Comparison of ENCODE assay signal across 25 mouse cellular contexts in genomic region chr5:127473706-127474105, GRCm38 (mm10).
DNase-seq lines count a peak whose midpoint lies in the region; ATAC-seq lines count a peak whose summit lies in the region.
"Had no signal": no experiment of that assay in that cellular context is flagged by ENCODE, and none has a peak within 500 bp of the region (broad histone marks: within the 10 kb centered on the region; RNA-seq: fewer than 3 reads in every experiment).

No protein-coding gene starts in this region.

- H3K4me3 ChIP-seq in midbrain, embryonic 14.5 days (replicated peaks; ENCODE audit: low read depth, low read length): no peak overlapping the region
- no peak overlapping the region for H3K4me3 ChIP-seq in midbrain, embryonic 13.5 days (replicated peaks)
- H3K4me3 ChIP-seq: forebrain, embryonic 13.5 days; heart, embryonic 10.5 days; hindbrain, embryonic 15.5 days; liver, embryonic 13.5 days; lung, embryonic 15.5 days; midbrain, embryonic 10.5 days had no signal

- no peaks in the 10 kb centered on the region for H3K9me3 ChIP-seq in midbrain, embryonic 14.5 days (ENCODE audit: control insufficient read depth, low read length)
- H3K9me3 ChIP-seq in midbrain, embryonic 13.5 days: no peaks in the 10 kb centered on the region
- H3K9me3 ChIP-seq: forebrain, embryonic 13.5 days; heart, embryonic 10.5 days; hindbrain, embryonic 15.5 days; liver, embryonic 13.5 days; lung, embryonic 15.5 days; midbrain, embryonic 10.5 days had no signal

- 37% methylated on average over 2 of the region's 2 CpGs for WGBS in midbrain, embryonic 14.5 days
- WGBS in midbrain, embryonic 13.5 days: 33% methylated on average over 2 of the region's 2 CpGs

- H3K9ac ChIP-seq in midbrain, embryonic 14.5 days (replicated peaks; ENCODE audit: low read length): no peak overlapping the region
- H3K9ac ChIP-seq in midbrain, embryonic 13.5 days (replicated peaks): no peak overlapping the region
- H3K9ac ChIP-seq: forebrain, embryonic 13.5 days; hindbrain, embryonic 15.5 days; liver, embryonic 13.5 days; lung, embryonic 15.5 days had no signal

- peaks cover 16% of the 10 kb centered on the region for H3K4me1 ChIP-seq in midbrain, embryonic 14.5 days (ENCODE audit: control insufficient read depth, insufficient read depth, low read length)
- peaks cover 19% of the 10 kb centered on the region for H3K4me1 ChIP-seq in midbrain, embryonic 13.5 days (replicated peaks)
- H3K4me1 ChIP-seq: liver, embryonic 13.5 days; lung, embryonic 15.5 days had no signal

- H3K27me3 ChIP-seq in midbrain, embryonic 14.5 days (ENCODE audit: control insufficient read depth, insufficient read depth, low read length): no peaks in the 10 kb centered on the region
- H3K27me3 ChIP-seq in midbrain, embryonic 13.5 days: peaks cover 13% of the 10 kb centered on the region; the same call in 1 of the 2 replicates
- H3K27me3 ChIP-seq: CH12.LX; forebrain, embryonic 13.5 days; hindbrain, embryonic 15.5 days; liver, embryonic 13.5 days; lung, embryonic 15.5 days; Patski had no signal

- no peak overlapping the region for H3K27ac ChIP-seq in midbrain, embryonic 14.5 days (replicated peaks; ENCODE audit: low read depth, low read length)
- H3K27ac ChIP-seq in midbrain, embryonic 13.5 days: no peak overlapping the region
- H3K27ac ChIP-seq: forebrain, embryonic 13.5 days; heart, embryonic 10.5 days; hindbrain, embryonic 15.5 days; liver, embryonic 13.5 days; lung, embryonic 15.5 days; macrophage; midbrain, embryonic 10.5 days had no signal

- no peak for ATAC-seq in midbrain, embryonic 14.5 days (ENCODE audit: low FRiP score, low TSS enrichment)
- no peak for ATAC-seq in midbrain, embryonic 13.5 days
- ATAC-seq: forebrain, embryonic 13.5 days; intestine, embryonic 16.5 days; Patski had no signal

- H3K4me2 ChIP-seq in midbrain, embryonic 14.5 days (ENCODE audit: low read length): no peak overlapping the region
- H3K4me2 ChIP-seq in midbrain, embryonic 13.5 days (replicated peaks): no peak overlapping the region
- H3K4me2 ChIP-seq: forebrain, embryonic 13.5 days; hindbrain, embryonic 15.5 days; liver, embryonic 13.5 days; lung, embryonic 15.5 days had no signal

- peak; percentile 71 for DNase-seq in cerebellum, adult 11-12 months
- no peak for DNase-seq in cerebellum, postnatal 4 days (ENCODE audit: low spot score in 2 of 2)
- peak; percentile 52 for DNase-seq in midbrain, embryonic 14.5 days
- peak; percentile 46 for DNase-seq in cerebellum, adult 8-10 months
- DNase-seq in cerebellum, postnatal 36 days: peak; percentile 62 to 64
- DNase-seq in testis, postnatal 14 days (ENCODE audit: low spot score): no peak
- no peak for DNase-seq in embryo, embryonic 11 days
- DNase-seq: gastrocnemius, postnatal 10 days; heart, postnatal 4 days; kidney, adult 9 months; kidney, postnatal 36 days; liver, embryonic 13.5 days; retina, postnatal 1 day; thymus, postnatal 25 days had no signal

- H3K36me3 ChIP-seq in midbrain, embryonic 14.5 days (ENCODE audit: control insufficient read depth, insufficient read depth, low read length): no peaks in the 10 kb centered on the region
- H3K36me3 ChIP-seq in midbrain, embryonic 13.5 days: no peaks in the 10 kb centered on the region
- H3K36me3 ChIP-seq: G1E; heart, embryonic 10.5 days; hindbrain, embryonic 15.5 days; liver, embryonic 13.5 days; lung, embryonic 15.5 days; midbrain, embryonic 10.5 days had no signal

Comparison
In these comparisons a context has a peak if more than half of its experiments do, and no peak if none do; other contexts are left out.
1. DNase-seq: peak in cerebellum, adult 11-12 months (single experiment), midbrain, embryonic 14.5 days (single experiment), cerebellum, adult 8-10 months (single experiment) and cerebellum, postnatal 36 days (2 of 2); none in cerebellum, postnatal 4 days (0 of 2), testis, postnatal 14 days (single experiment) and embryo, embryonic 11 days (single experiment).